Mouse (Mus musculus) heart, postnatal 25 days (tissue): ENCODE data around the gene Parn. TPM values are rescaled to one million over a fixed set of nuclear protein-coding genes. Genes with fewer than 3 reads are reported as not detected.

Experiments
- DNase-seq: peaks from one replicate; pipeline ENCODE4 v3.0.0; 2022; ENCODE audit warnings: low spot score
- intact Hi-C: fragments of 180-260 bp; cut with DNase I; formaldehyde crosslinking; loops from one replicate; pipeline ENCODE4 v1.15.1; 2025
- total RNA-seq, 2 experiments: library from RNA; stranded (reverse); gene quantifications; 2 replicates each; pipeline ENCODE4 v1.2.3; 2021

Parn gene
- total RNA-seq, 2 experiments from 2014 or later: 8.5 to 10.4 TPM

GRCm38 (mm10) chr16:13505055-13505454 lies 162.9 kb downstream of the Parn start:
- no peak for DNase-seq
- intact Hi-C loops: no loop called here

- intact Hi-C loops: no loop called here
- no peak for DNase-seq
These were observed 163.5 kb downstream of the Parn start for GRCm38 (mm10) chr16:13504476-13504875.

GRCm38 (mm10) chr16:13498923-13499322 lies 169.0 kb downstream of the Parn start:
- DNase-seq: no peak
- intact Hi-C loops: no loop called here

GRCm38 (mm10) chr16:13493981-13494380 lies 174.0 kb downstream of the Parn start:
- intact Hi-C loops: no loop called here
- DNase-seq: peak; percentile 41

- DNase-seq: no peak
- intact Hi-C loops: no loop called here
These were observed 175.0 kb downstream of the Parn start for GRCm38 (mm10) chr16:13492996-13493395.

GRCm38 (mm10) chr16:13491776-13492175 lies 176.2 kb downstream of the Parn start:
- intact Hi-C loops: no loop called here
- no peak for DNase-seq

Other genes with a start within 250 kb of the Parn start
- gene Bfar, start 3.7 kb upstream of the Parn start, total RNA-seq: 10 to 100 TPM; 44.6 to 51.7 TPM
- gene 3110001I22Rik, start 3.8 kb upstream of the Parn start, total RNA-seq: 1 to 10 TPM; 2.2 TPM
- gene Pla2g10, start 62.8 kb upstream of the Parn start, total RNA-seq: not detected
- 10 to 100 TPM; 37.5 to 38.3 TPM for gene Rrn3, start 112.5 kb upstream of the Parn start, total RNA-seq
- gene Ntan1, start 150.7 kb upstream of the Parn start, total RNA-seq: 10 to 100 TPM; 47.9 to 49.4 TPM
- gene Pdxdc1, start 235.0 kb upstream of the Parn start, total RNA-seq: 10 to 100 TPM; 73.2 to 75.2 TPM
- under 1 TPM; 0.45 to 0.81 TPM for gene Mpv17l, start 235.0 kb upstream of the Parn start, total RNA-seq